Mouse (Mus musculus) E14TG2a.4 (cell line): ENCODE data around the gene Icmt.
A peak's percentile ranks its signal among the peaks of the same experiment; 100 is the strongest.

Experiments
- H3K27me3 ChIP-seq: 2 replicates; pipeline ENCODE4 v1.6.1; 2014; ENCODE audit warnings: low read length, control low read depth; ENCODE audit not compliant: insufficient read depth
- H3K36me3 ChIP-seq: 2 replicates; pipeline ENCODE4 v1.6.1; 2014; ENCODE audit warnings: low read length, control low read depth; ENCODE audit not compliant: insufficient read depth
- H3K4me1 ChIP-seq: replicated peaks from 2 replicates; pipeline ENCODE4 v1.6.1; 2014; ENCODE audit warnings: low read depth, low read length, control low read depth
- H3K4me3 ChIP-seq: replicated peaks from 2 replicates; pipeline ENCODE4 v1.5.1; 2014; ENCODE audit warnings: mild to moderate bottlenecking, low read length
- H3K9me3 ChIP-seq: 2 replicates; pipeline ENCODE4 v1.6.1; 2014; ENCODE audit warnings: low read length, control low read depth
- CTCF ChIP-seq: conservative IDR thresholded peaks from 2 replicates; pipeline ENCODE4 v1.5.1; 2014; ENCODE audit warnings: low read length
- NANOG ChIP-seq: IDR thresholded peaks from 2 replicates; pipeline ENCODE4 v1.6.1; 2014; ENCODE audit warnings: borderline replicate concordance, low read length, mixed read lengths
- POU5F1 ChIP-seq: IDR thresholded peaks from 2 replicates; pipeline ENCODE4 v1.6.1; 2014; ENCODE audit warnings: low read length, borderline replicate concordance

Gene Icmt

DNA sequence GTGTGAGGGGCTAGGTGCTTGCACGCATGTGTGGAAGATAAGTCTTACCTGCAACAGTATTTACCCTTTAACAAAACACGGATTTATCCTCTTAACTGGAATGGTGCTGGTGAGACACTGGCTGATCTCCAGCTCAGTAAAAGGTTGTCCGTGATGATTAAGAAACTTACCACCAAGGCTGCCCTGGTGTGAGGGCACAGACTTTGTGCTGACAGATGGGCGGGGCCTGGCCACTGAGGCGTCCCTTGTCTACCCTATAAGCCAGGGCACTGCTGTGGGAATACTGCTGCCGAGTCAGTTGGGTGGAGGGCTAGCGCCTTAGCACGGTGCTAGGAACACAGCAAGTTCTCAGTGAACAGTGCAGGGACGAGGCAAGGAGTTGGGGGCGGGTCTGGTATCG is 5.0 kb downstream of the Icmt start:
- H3K9me3 ChIP-seq = no peaks in the 10 kb centered on the region
- TF ChIP-seq NANOG (no peak), POU5F1 (no peak), CTCF (no peak)

GRCm38 (mm10) chr4:152303172-152303571 is 6.1 kb downstream of the Icmt start:
- peaks cover 77% of the 10 kb centered on the region for H3K36me3 ChIP-seq
- peaks cover 67% of the 10 kb centered on the region for H3K4me1 ChIP-seq
- TF ChIP-seq NANOG (no peak), CTCF (no peak), POU5F1 (no peak)

More for the DNA sequence above, 5.0 kb downstream of the Icmt start:
- Histone ChIP-seq H3K4me1 (peaks cover 66% of the 10 kb centered on the region), H3K36me3 (peaks cover 70% of the 10 kb centered on the region), H3K27me3 (no peaks in the 10 kb centered on the region), H3K4me3 (no peak overlapping the region)

DNA sequence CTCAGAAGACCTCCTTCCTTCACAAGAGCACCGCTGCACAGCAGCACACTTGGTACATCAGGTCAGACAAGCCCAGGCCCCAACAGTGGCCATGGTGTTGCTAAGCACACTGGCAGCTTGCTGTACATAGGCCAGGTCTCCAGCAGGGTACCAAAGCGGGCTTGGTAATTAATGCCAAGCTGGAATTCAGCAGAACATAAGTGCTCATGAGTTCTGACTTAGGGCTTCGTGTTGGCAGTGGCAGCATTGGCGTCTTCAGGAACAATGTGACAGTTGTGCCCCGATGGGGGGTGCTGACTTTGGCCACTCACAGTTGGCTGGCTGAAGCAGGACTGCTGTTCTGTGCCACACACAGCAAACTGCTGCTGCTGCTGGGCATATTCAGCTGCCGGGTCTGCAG is 7.7 kb downstream of the Icmt start:
- no peak overlapping the region for H3K4me3 ChIP-seq
- H3K36me3 ChIP-seq = peaks cover 70% of the 10 kb centered on the region
- TF ChIP-seq NANOG (no peak), POU5F1 (no peak), CTCF (no peak)
- no peaks in the 10 kb centered on the region for H3K9me3 ChIP-seq
- peaks cover 54% of the 10 kb centered on the region for H3K4me1 ChIP-seq
- H3K27me3 ChIP-seq = no peaks in the 10 kb centered on the region

More at GRCm38 (mm10) chr4:152303172-152303571, 6.1 kb downstream of the Icmt start:
- no peaks in the 10 kb centered on the region for H3K9me3 ChIP-seq
- no peak overlapping the region for H3K4me3 ChIP-seq
- no peaks in the 10 kb centered on the region for H3K27me3 ChIP-seq

DNA sequence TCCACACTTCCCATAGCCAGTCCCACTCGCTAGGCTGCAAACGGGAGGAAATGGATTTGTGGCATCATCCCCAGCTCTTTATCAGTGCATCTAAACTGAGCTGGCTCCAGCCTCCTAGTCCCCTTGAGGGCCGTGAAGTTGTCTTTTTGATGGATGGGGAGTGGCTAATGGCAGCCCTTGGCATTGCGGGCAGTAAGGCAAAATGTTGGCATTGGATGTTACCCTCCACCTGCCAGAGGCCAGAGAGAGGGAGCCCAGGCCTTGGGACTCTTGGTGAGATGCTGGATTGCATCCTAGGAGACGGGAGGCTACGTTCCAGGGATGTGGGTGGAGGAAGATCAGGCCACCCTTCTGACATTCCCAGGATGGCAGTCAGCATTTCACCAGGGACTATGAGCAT is 9.0 kb downstream of the Icmt start:
- TF ChIP-seq POU5F1 (no peak), NANOG (no peak), CTCF (no peak)
- Histone ChIP-seq H3K4me3 (no peak overlapping the region), H3K36me3 (peaks cover 62% of the 10 kb centered on the region), H3K9me3 (no peaks in the 10 kb centered on the region), H3K4me1 (peaks cover 52% of the 10 kb centered on the region), H3K27me3 (no peaks in the 10 kb centered on the region)

DNA sequence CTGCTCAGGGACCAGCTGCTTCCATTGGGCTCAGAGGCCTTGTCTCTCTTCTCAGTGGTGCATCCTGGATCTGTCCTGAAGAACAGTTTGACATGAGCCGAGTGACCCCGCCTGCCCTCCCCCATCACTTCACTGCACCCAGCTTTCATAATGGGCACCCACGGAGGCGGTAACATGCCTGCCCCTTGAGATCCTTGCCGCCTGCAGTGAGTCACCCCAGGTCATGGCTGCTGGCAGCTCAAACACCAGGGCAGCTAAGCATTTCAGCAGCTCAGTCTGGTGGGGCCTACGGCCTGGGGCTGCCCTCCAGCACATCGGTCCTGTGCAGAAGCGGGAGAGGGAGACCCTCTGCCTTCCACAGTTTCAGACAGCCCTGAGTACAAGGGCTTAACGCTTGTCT is 10.5 kb downstream of the Icmt start:
- peaks cover 3% of the 10 kb centered on the region for H3K27me3 ChIP-seq
- no peak for TF ChIP-seq POU5F1
- no peak for TF ChIP-seq CTCF
- no peak for TF ChIP-seq NANOG
- no peaks in the 10 kb centered on the region for H3K9me3 ChIP-seq
- no peak overlapping the region for H3K4me3 ChIP-seq
- peaks cover 46% of the 10 kb centered on the region for H3K36me3 ChIP-seq
- H3K4me1 ChIP-seq = peaks cover 53% of the 10 kb centered on the region

DNA sequence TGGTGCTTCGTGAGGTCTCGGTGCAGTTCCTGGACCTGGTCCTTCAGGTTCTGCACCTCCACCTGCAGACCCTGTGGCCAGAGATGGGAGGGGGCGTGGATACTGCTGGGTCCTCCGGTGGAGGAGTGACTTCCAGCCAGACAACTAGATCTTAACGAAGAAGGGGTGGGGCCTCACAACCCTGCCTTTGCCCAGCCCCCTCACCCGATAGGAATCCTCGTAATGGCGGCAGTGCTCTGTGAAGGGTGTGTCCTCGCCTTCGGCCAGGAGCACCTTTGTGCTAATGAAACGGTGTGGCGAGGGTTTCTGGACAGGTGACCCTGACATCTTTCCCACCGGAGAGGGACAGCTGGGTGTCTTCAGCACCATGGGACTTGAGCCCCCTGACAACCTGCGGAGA is 15.2 kb downstream of the Icmt start:
- Histone ChIP-seq H3K27me3 (peaks cover 43% of the 10 kb centered on the region), H3K9me3 (no peaks in the 10 kb centered on the region), H3K4me3 (peak overlapping the region; percentile 77), H3K36me3 (peaks cover 13% of the 10 kb centered on the region), H3K4me1 (peaks cover 59% of the 10 kb centered on the region)
- TF ChIP-seq CTCF = no peak
- TF ChIP-seq POU5F1 = no peak
- TF ChIP-seq NANOG = no peak

DNA sequence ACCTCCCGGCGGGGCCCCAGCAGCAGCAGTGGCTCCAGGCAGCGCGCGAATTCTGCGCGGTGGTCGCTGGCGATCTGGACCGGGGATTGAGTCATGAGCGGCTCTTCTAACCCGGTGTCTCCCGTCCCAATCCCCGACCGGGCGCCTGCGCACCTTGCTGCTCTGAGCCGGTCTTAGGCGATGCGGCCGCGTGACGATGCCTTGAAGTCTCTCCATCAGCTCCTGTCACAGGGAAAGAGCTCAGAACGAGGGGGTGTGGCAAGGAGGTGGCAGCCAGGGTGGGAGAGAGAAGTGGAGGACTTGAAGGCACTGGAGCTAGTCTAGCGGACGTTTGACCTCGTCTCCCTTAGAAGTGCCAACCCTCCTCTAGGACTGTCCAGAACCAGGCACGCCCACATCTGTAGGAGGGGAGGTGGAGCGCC is 16.2 kb downstream of the Icmt start:
- peaks cover 53% of the 10 kb centered on the region for H3K27me3 ChIP-seq
- TF ChIP-seq NANOG (no peak), CTCF (no peak), POU5F1 (no peak)
- H3K9me3 ChIP-seq = no peaks in the 10 kb centered on the region
- peaks cover 8% of the 10 kb centered on the region for H3K36me3 ChIP-seq
- peak overlapping the region; percentile 77 for H3K4me3 ChIP-seq
- peaks cover 58% of the 10 kb centered on the region for H3K4me1 ChIP-seq

DNA sequence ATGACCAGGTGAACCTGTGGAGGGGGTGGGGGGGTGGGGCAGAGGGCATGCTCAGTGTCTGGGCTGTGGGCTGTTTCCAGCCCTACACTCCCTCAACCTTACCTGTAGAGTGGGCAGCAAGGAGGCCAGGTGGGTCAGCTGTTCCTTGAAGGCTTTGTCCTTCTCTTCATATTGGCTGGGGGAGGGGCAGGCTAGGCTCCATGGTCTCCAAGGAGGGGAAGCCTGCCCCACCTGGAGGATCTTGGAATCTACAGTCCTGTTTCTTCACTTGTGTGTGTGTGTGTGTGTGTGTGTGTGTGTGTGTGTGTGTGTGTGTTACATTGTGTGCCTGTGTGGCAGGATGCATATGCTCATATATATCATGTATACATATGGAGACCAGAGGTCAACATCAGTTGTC is 16.9 kb downstream of the Icmt start:
- H3K27me3 ChIP-seq = peaks cover 57% of the 10 kb centered on the region
- TF ChIP-seq NANOG = no peak
- peak; percentile 30; the same call in 1 of the 2 replicates for TF ChIP-seq CTCF
- peaks cover 5% of the 10 kb centered on the region; the same call in 1 of the 2 replicates for H3K36me3 ChIP-seq
- peaks cover 63% of the 10 kb centered on the region for H3K4me1 ChIP-seq
- no peak overlapping the region for H3K4me3 ChIP-seq
- no peaks in the 10 kb centered on the region for H3K9me3 ChIP-seq

- Histone ChIP-seq H3K4me1 (peaks cover 65% of the 10 kb centered on the region), H3K27me3 (peaks cover 57% of the 10 kb centered on the region), H3K36me3 (peaks cover 1% of the 10 kb centered on the region; the same call in 1 of the 2 replicates), H3K9me3 (no peaks in the 10 kb centered on the region), H3K4me3 (peak overlapping the region; percentile 74)
- TF ChIP-seq POU5F1 (no peak), NANOG (no peak), CTCF (no peak)
These were observed 18.6 kb downstream of the Icmt start for GRCm38 (mm10) chr4:152315498-152316213.
